Mouse (Mus musculus) lung, embryonic 14.5 days (tissue): ENCODE data around the gene Acbd4. TPM values are rescaled to one million over a fixed set of nuclear protein-coding genes. Genes with fewer than 3 reads are reported as not detected.

Experiments used
- ATAC-seq: fragments of 200-750 bp; cut with Nextera tagmentation; 2 replicates; pipeline ENCODE4 v1.8.0; 2017; ENCODE audit warnings: mild to moderate bottlenecking, moderate TSS enrichment, moderate library complexity; ENCODE audit not compliant: insufficient read depth
- DNase-seq: peaks from one replicate; pipeline ENCODE4 v3.0.0-alpha.2; 2015
- H3K27ac ChIP-seq: fragments of 300-500 bp; sonication (generic); 2 replicates; pipeline ENCODE4 v1.5.1; 2014; ENCODE audit warnings: low read depth, mild to moderate bottlenecking, moderate library complexity
- H3K27me3 ChIP-seq: fragments of 300-500 bp; sonication (generic); 2 replicates; pipeline ENCODE4 v1.6.1; 2014; ENCODE audit warnings: low read length, control low read depth; ENCODE audit not compliant: insufficient read depth
- H3K36me3 ChIP-seq: fragments of 300-500 bp; sonication (generic); 2 replicates; pipeline ENCODE4 v1.6.1; 2014; ENCODE audit warnings: control low read depth; ENCODE audit not compliant: insufficient read depth
- H3K4me1 ChIP-seq: fragments of 300-500 bp; sonication (generic); 2 replicates; pipeline ENCODE4 v1.6.1; 2014; ENCODE audit warnings: antibody characterized with exemption, control low read depth; ENCODE audit not compliant: insufficient read depth
- H3K4me2 ChIP-seq: fragments of 300-500 bp; sonication (generic); 2 replicates; pipeline ENCODE4 v1.6.1; 2014; ENCODE audit warnings: mild to moderate bottlenecking
- H3K4me3 ChIP-seq: fragments of 300-500 bp; sonication (generic); 2 replicates; pipeline ENCODE4 v1.5.1; 2014; ENCODE audit warnings: low read depth, low read length
- H3K9ac ChIP-seq: fragments of 300-500 bp; sonication (generic); 2 replicates; pipeline ENCODE4 v1.6.1; 2014
- H3K9me3 ChIP-seq: fragments of 300-500 bp; sonication (generic); 2 replicates; pipeline ENCODE4 v1.6.1; 2016; ENCODE audit warnings: low read depth, low read length, control low read depth
- CTCF ChIP-seq: IDR thresholded peaks from 2 replicates; pipeline ENCODE4 v1.5.1; 2016; ENCODE audit warnings: antibody characterized with exemption, low read depth
- WGBS: fragments of 180-500 bp; shearing (Covaris S2); extraction: QIAGEN DNeasy Blood & Tissue Kit; methylation state at CpG from one replicate; pipeline ENCODE4 v1.1.7; 2014; 5-methylcytosine and 5-hydroxymethylcytosine counted together
- polyA plus RNA-seq: library from polyadenylated mRNA; unstranded; fragments of >200 nt; fragmentation: Nextera tagmentation; extraction: Ambion mirVana; gene quantifications from 2 replicates; pipeline ENCODE4 v1.2.1, GENCODE M21; 2014

Gene Acbd4
- polyA plus RNA-seq, 1 experiment from 2014 or later: 11.0 TPM

- no peak overlapping the region for H3K9ac ChIP-seq
- DNase-seq (no peak), ATAC-seq (no peak)
- no peaks in the 10 kb centered on the region for H3K4me1 ChIP-seq
- H3K36me3 ChIP-seq: peaks cover 87% of the 10 kb centered on the region
- no peak overlapping the region for H3K4me2 ChIP-seq
- no peak for TF ChIP-seq CTCF
- H3K4me3 ChIP-seq: no peak overlapping the region
- H3K9me3 ChIP-seq: no peaks in the 10 kb centered on the region
- no peaks in the 10 kb centered on the region for H3K27me3 ChIP-seq
- H3K27ac ChIP-seq: peak overlapping the region; percentile 39; the same call in 1 of the 2 replicates
- WGBS: 89% methylated on average over 14 of the region's 14 CpGs
Observed at GRCm38 (mm10) chr11:103066191-103067050, 35.1 kb upstream of the Acbd4 start.

- WGBS: 77% methylated on average over 6 of the region's 6 CpGs
- peak overlapping the region; percentile 39; the same call in 1 of the 2 replicates for H3K27ac ChIP-seq
- DNase-seq: no peak
Observed at GRCm38 (mm10) chr11:103067051-103067361, 34.5 kb upstream of the Acbd4 start.

GRCm38 (mm10) chr11:103067457-103068001 lies 34.0 kb upstream of the Acbd4 start:
- no peak for TF ChIP-seq CTCF
- Histone ChIP-seq H3K36me3 (peaks cover 76% of the 10 kb centered on the region), H3K9me3 (no peaks in the 10 kb centered on the region), H3K4me3 (no peak overlapping the region), H3K27me3 (no peaks in the 10 kb centered on the region), H3K4me2 (no peak overlapping the region), H3K4me1 (no peaks in the 10 kb centered on the region), H3K27ac (peak overlapping the region; percentile 48; the same call in 1 of the 2 replicates), H3K9ac (no peak overlapping the region)
- ATAC-seq: peak; percentile 75
- WGBS: 60% methylated on average over 8 of the region's 8 CpGs
- peak; percentile 54 for DNase-seq

More at GRCm38 (mm10) chr11:103067051-103067361, 34.5 kb upstream of the Acbd4 start:
- Histone ChIP-seq H3K27me3 (no peaks in the 10 kb centered on the region), H3K4me1 (no peaks in the 10 kb centered on the region), H3K9me3 (no peaks in the 10 kb centered on the region), H3K4me2 (no peak overlapping the region), H3K4me3 (no peak overlapping the region), H3K9ac (no peak overlapping the region), H3K36me3 (peaks cover 81% of the 10 kb centered on the region)
- no peak for TF ChIP-seq CTCF
- ATAC-seq: no peak

GRCm38 (mm10) chr11:103068272-103068671 lies 33.2 kb upstream of the Acbd4 start:
- no peak overlapping the region for H3K9ac ChIP-seq
- no peak for TF ChIP-seq CTCF
- peak overlapping the region; percentile 48; the same call in 1 of the 2 replicates for H3K27ac ChIP-seq
- DNase-seq (no peak), ATAC-seq (no peak)
- H3K4me1 ChIP-seq: no peaks in the 10 kb centered on the region
- H3K9me3 ChIP-seq: no peaks in the 10 kb centered on the region
- no peak overlapping the region for H3K4me2 ChIP-seq
- no peaks in the 10 kb centered on the region for H3K27me3 ChIP-seq
- H3K4me3 ChIP-seq: no peak overlapping the region
- H3K36me3 ChIP-seq: peaks cover 71% of the 10 kb centered on the region
- WGBS: 85% methylated on average over 4 of the region's 4 CpGs

- WGBS: 93% methylated on average over 11 of the region's 11 CpGs
- H3K27me3 ChIP-seq: no peaks in the 10 kb centered on the region
- TF ChIP-seq CTCF: no peak
- no peaks in the 10 kb centered on the region for H3K4me1 ChIP-seq
- DNase-seq (no peak), ATAC-seq (no peak)
- H3K36me3 ChIP-seq: peaks cover 65% of the 10 kb centered on the region
- no peak overlapping the region for H3K27ac ChIP-seq
- H3K9me3 ChIP-seq: no peaks in the 10 kb centered on the region
- H3K4me3 ChIP-seq: no peak overlapping the region
- H3K9ac ChIP-seq: no peak overlapping the region
- no peak overlapping the region for H3K4me2 ChIP-seq
Observed at GRCm38 (mm10) chr11:103068884-103069283, 32.6 kb upstream of the Acbd4 start.

- 94% methylated on average over 2 of the region's 2 CpGs for WGBS
- peaks cover 56% of the 10 kb centered on the region for H3K36me3 ChIP-seq
- H3K27me3 ChIP-seq: no peaks in the 10 kb centered on the region
Observed at GRCm38 (mm10) chr11:103069731-103070130, 31.8 kb upstream of the Acbd4 start.

GRCm38 (mm10) chr11:103070322-103070880 lies 31.1 kb upstream of the Acbd4 start:
- H3K4me2 ChIP-seq: no peak overlapping the region
- 92% methylated on average over 10 of the region's 10 CpGs for WGBS
- H3K36me3 ChIP-seq: peaks cover 51% of the 10 kb centered on the region
- H3K27ac ChIP-seq: no peak overlapping the region
- no peaks in the 10 kb centered on the region for H3K27me3 ChIP-seq
- TF ChIP-seq CTCF: no peak
- H3K9ac ChIP-seq: no peak overlapping the region
- no peaks in the 10 kb centered on the region for H3K9me3 ChIP-seq
- H3K4me3 ChIP-seq: no peak overlapping the region
- H3K4me1 ChIP-seq: 0 out of 2 replicates have a peak, but pooled peaks cover 4% of the 10 kb centered on the region
- no peak for DNase-seq
- ATAC-seq: no peak

More at GRCm38 (mm10) chr11:103069731-103070130, 31.8 kb upstream of the Acbd4 start:
- no peak for ATAC-seq
- no peak overlapping the region for H3K9ac ChIP-seq
- TF ChIP-seq CTCF: no peak
- no peak for DNase-seq
- H3K9me3 ChIP-seq: no peaks in the 10 kb centered on the region
- 0 out of 2 replicates have a peak, but pooled peaks cover 4% of the 10 kb centered on the region for H3K4me1 ChIP-seq
- no peak overlapping the region for H3K27ac ChIP-seq
- H3K4me3 ChIP-seq: no peak overlapping the region
- no peak overlapping the region for H3K4me2 ChIP-seq
